Mouse (Mus musculus): ENCODE measurements around the gene Sept9.

DNA sequence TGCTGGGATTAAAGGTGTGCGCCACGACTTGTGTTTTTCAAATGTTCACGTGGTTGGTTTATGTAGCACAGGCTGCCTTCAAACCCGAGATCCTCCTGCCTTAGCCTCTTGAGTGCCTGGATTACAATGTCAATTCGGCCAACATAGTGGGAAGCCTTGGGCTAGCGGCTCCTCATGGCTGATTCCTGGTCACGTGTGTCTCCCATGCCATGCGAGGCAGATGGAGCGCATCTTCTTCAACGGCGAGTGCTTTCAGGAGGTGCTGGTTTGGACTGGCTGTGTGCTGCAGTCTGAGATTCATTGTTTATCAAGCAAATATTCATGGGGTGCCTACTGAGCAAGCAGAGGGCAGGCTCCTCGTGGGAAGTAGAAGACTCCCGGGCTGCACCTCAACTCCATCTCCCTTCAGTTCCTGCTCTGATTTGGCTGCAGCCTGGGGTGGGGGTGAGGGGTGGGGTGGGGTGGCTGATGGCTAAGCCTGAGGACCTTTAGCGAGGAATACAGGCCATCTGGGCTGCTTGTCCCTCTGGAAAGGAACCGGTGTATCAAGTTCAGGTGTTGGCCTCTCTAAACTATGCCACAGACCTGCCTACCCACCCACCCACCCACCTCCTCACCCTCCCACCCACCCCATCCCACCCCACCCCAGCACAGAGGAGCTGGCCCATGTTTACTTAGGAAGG lies 26.2 kb downstream of the Sept9 start:
- no peak for TF ChIP-seq CTCF (IDR thresholded peaks at IDR 0.05; ENCODE audit: extremely low read depth, insufficient read depth, insufficient read length, insufficient replicate concordance)
- TF ChIP-seq POLR2A (IDR thresholded peaks at IDR 0.05; ENCODE audit: low read depth, low read length): no peak
